Mouse (Mus musculus) forebrain, embryonic 16.5 days (tissue): Measurements from ENCODE around the gene Olfr963. TPM values are rescaled to one million over a fixed set of nuclear protein-coding genes. Genes with fewer than 3 reads are reported as not detected.
"Not testable (repeated sequence)": the region's sequence is repeated elsewhere in the genome, so short reads cannot be mapped to it uniquely, and the experiment has no call there.

Source experiments
- ATAC-seq: fragments of 200-750 bp; cut with Nextera tagmentation; 2 replicates; pipeline ENCODE4 v1.8.0; 2017; ENCODE audit warnings: mild to moderate bottlenecking, moderate library complexity
- H3K27ac ChIP-seq: fragments of 300-500 bp; sonication (generic); 2 replicates; pipeline ENCODE4 v1.5.1; 2014; ENCODE audit warnings: low read length, control low read depth
- H3K27me3 ChIP-seq: fragments of 300-500 bp; sonication (generic); replicated peaks from 2 replicates; pipeline ENCODE4 v1.6.1; 2014; ENCODE audit warnings: low read length; ENCODE audit not compliant: control insufficient read depth, insufficient read depth
- H3K36me3 ChIP-seq: fragments of 300-500 bp; sonication (generic); 2 replicates; pipeline ENCODE4 v1.6.1; 2014; ENCODE audit not compliant: control insufficient read depth, insufficient read depth
- H3K4me1 ChIP-seq: fragments of 300-500 bp; sonication (generic); replicated peaks from 2 replicates; pipeline ENCODE4 v1.6.1; 2014; ENCODE audit warnings: low read length; ENCODE audit not compliant: control insufficient read depth, insufficient read depth
- H3K4me2 ChIP-seq: fragments of 300-500 bp; sonication (generic); 2 replicates; pipeline ENCODE4 v1.6.1; 2014; ENCODE audit warnings: mild to moderate bottlenecking, low read length, control low read depth
- H3K4me3 ChIP-seq: fragments of 300-500 bp; sonication (generic); replicated peaks from 2 replicates; pipeline ENCODE4 v1.5.1; 2014; ENCODE audit warnings: mild to moderate bottlenecking, low read length, control low read depth
- H3K9ac ChIP-seq: fragments of 300-500 bp; sonication (generic); replicated peaks from 2 replicates; pipeline ENCODE4 v1.6.1; 2014; ENCODE audit warnings: low read depth, low read length, control low read depth
- H3K9me3 ChIP-seq: fragments of 300-500 bp; sonication (generic); 2 replicates; pipeline ENCODE4 v1.6.1; 2016; ENCODE audit warnings: low read length; ENCODE audit not compliant: control insufficient read depth
- WGBS: fragments of 180-500 bp; shearing (Covaris S2); extraction: QIAGEN DNeasy Blood & Tissue Kit; methylation state at CpG from one replicate; pipeline ENCODE4 v1.1.7; 2014; 5-methylcytosine and 5-hydroxymethylcytosine counted together
- polyA plus RNA-seq: library from polyadenylated mRNA; unstranded; fragments of >200 nt; fragmentation: Nextera tagmentation; extraction: Ambion mirVana; gene quantifications from 2 replicates; pipeline ENCODE4 v1.2.1, GENCODE M21; 2015

Olfr963 gene
- polyA plus RNA-seq, 1 experiment from 2014 or later = not detected

- Histone ChIP-seq H3K36me3 (no peaks in the 10 kb centered on the region), H3K4me2 (no peak overlapping the region), H3K4me3 (no peak overlapping the region), H3K4me1 (no peaks in the 10 kb centered on the region), H3K9ac (no peak overlapping the region), H3K27ac (no peak overlapping the region), H3K9me3 (no peaks in the 10 kb centered on the region), H3K27me3 (no peaks in the 10 kb centered on the region)
- WGBS = 87% methylated on average over 2 of the region's 2 CpGs
- no peak for ATAC-seq
These were observed 2.7 kb downstream of the Olfr963 start for GRCm38 (mm10) chr9:39669723-39670122.

- Histone ChIP-seq H3K4me2 (no peak overlapping the region), H3K9me3 (no peaks in the 10 kb centered on the region), H3K27ac (no peak overlapping the region), H3K4me1 (no peaks in the 10 kb centered on the region), H3K27me3 (no peaks in the 10 kb centered on the region), H3K36me3 (no peaks in the 10 kb centered on the region), H3K4me3 (no peak overlapping the region), H3K9ac (no peak overlapping the region)
- ATAC-seq = no peak
- 89% methylated on average over 2 of the region's 2 CpGs for WGBS
These were observed 7.8 kb downstream of the Olfr963 start for GRCm38 (mm10) chr9:39674820-39675219.

- H3K4me1 ChIP-seq = no peaks in the 10 kb centered on the region
- no peaks in the 10 kb centered on the region for H3K36me3 ChIP-seq
- ATAC-seq = no peak
- H3K27ac ChIP-seq = no peak overlapping the region
- H3K9ac ChIP-seq = no peak overlapping the region
- no peak overlapping the region for H3K4me2 ChIP-seq
- no peak overlapping the region for H3K4me3 ChIP-seq
- H3K9me3 ChIP-seq = no peaks in the 10 kb centered on the region
- H3K27me3 ChIP-seq = no peaks in the 10 kb centered on the region
- 95% methylated on average over 2 of the region's 2 CpGs for WGBS
These were observed 11.6 kb downstream of the Olfr963 start for GRCm38 (mm10) chr9:39678557-39678956.

- Histone ChIP-seq H3K9ac (no peak overlapping the region), H3K36me3 (no peaks in the 10 kb centered on the region), H3K4me3 (no peak overlapping the region), H3K4me1 (no peaks in the 10 kb centered on the region), H3K9me3 (no peaks in the 10 kb centered on the region), H3K27ac (no peak overlapping the region), H3K27me3 (no peaks in the 10 kb centered on the region), H3K4me2 (no peak overlapping the region)
- WGBS = 53% methylated on average over 2 of the region's 2 CpGs
- no peak for ATAC-seq
These were observed 12.3 kb downstream of the Olfr963 start for GRCm38 (mm10) chr9:39679280-39679679.

GRCm38 (mm10) chr9:39701123-39701522 lies 34.1 kb downstream of the Olfr963 start:
- H3K27ac ChIP-seq, H3K4me2 ChIP-seq, H3K27me3 ChIP-seq, H3K9ac ChIP-seq, H3K36me3 ChIP-seq, H3K4me1 ChIP-seq, H3K4me3 ChIP-seq, H3K9me3 ChIP-seq, ATAC-seq: not testable (repeated sequence)
- WGBS = 78% methylated on average over 7 of the region's 8 CpGs

GRCm38 (mm10) chr9:39707017-39707416 lies 40.0 kb downstream of the Olfr963 start, which contains the start of gene Olfr149:
Olfr149 (minus strand) TSS chr9:39707117.
- Histone ChIP-seq H3K36me3 (no peaks in the 10 kb centered on the region), H3K4me2 (no peak within 1 kb of the TSS), H3K4me1 (no peaks in the 10 kb centered on the region), H3K9me3 (no peaks in the 10 kb centered on the region), H3K4me3 (no peak within 1 kb of the TSS), H3K27me3 (no peaks in the 10 kb centered on the region), H3K9ac (no peak within 1 kb of the TSS), H3K27ac (no peak within 1 kb of the TSS)
- ATAC-seq = no peak

- no peaks in the 10 kb centered on the region for H3K9me3 ChIP-seq
- no peak overlapping the region for H3K9ac ChIP-seq
- H3K36me3 ChIP-seq = no peaks in the 10 kb centered on the region
- no peaks in the 10 kb centered on the region for H3K27me3 ChIP-seq
- ATAC-seq = no peak
- no peak overlapping the region for H3K27ac ChIP-seq
- no peaks in the 10 kb centered on the region for H3K4me1 ChIP-seq
- H3K4me2 ChIP-seq = no peak overlapping the region
- WGBS = 69% methylated on average over 3 of the region's 3 CpGs
- no peak overlapping the region for H3K4me3 ChIP-seq
These were observed 42.0 kb downstream of the Olfr963 start for GRCm38 (mm10) chr9:39708958-39709357.

GRCm38 (mm10) chr9:39711053-39711452 lies 44.0 kb downstream of the Olfr963 start, which contains the start of gene Olfr965:
Olfr965 (plus strand) TSS chr9:39711353.
- Histone ChIP-seq H3K4me1 (no peaks in the 10 kb centered on the region), H3K9ac (no peak within 1 kb of the TSS), H3K27me3 (no peaks in the 10 kb centered on the region), H3K36me3 (no peaks in the 10 kb centered on the region), H3K9me3 (no peaks in the 10 kb centered on the region), H3K27ac (no peak within 1 kb of the TSS), H3K4me2 (no peak within 1 kb of the TSS), H3K4me3 (no peak within 1 kb of the TSS)
- no peak for ATAC-seq
